Mouse (Mus musculus) C2C12 (cell line): ENCODE measurements around the gene Paqr5.

Source experiments
- CEBPB ChIP-seq: IDR thresholded peaks from one replicate; pipeline ENCODE4 v1.6.1; 2011; ENCODE audit warnings: low read depth, mild to moderate bottlenecking, control low read depth, moderate library complexity
- CTCF ChIP-seq: IDR thresholded peaks from one replicate; pipeline ENCODE4 v1.5.1; 2011; ENCODE audit not compliant: control insufficient read depth, insufficient read depth, insufficient read length
- MAX ChIP-seq: IDR thresholded peaks from one replicate; pipeline ENCODE4 v1.6.1; 2011; ENCODE audit warnings: mild to moderate bottlenecking, control low read depth
- MYOD1 ChIP-seq: IDR thresholded peaks from one replicate; pipeline ENCODE4 v1.6.1; 2011; ENCODE audit warnings: low read depth; ENCODE audit not compliant: control insufficient read depth, insufficient read length
- USF1 ChIP-seq: IDR thresholded peaks from one replicate; pipeline ENCODE4 v1.6.1; 2011; ENCODE audit warnings: low read depth, mild to moderate bottlenecking, control low read depth, moderate library complexity

DNA sequence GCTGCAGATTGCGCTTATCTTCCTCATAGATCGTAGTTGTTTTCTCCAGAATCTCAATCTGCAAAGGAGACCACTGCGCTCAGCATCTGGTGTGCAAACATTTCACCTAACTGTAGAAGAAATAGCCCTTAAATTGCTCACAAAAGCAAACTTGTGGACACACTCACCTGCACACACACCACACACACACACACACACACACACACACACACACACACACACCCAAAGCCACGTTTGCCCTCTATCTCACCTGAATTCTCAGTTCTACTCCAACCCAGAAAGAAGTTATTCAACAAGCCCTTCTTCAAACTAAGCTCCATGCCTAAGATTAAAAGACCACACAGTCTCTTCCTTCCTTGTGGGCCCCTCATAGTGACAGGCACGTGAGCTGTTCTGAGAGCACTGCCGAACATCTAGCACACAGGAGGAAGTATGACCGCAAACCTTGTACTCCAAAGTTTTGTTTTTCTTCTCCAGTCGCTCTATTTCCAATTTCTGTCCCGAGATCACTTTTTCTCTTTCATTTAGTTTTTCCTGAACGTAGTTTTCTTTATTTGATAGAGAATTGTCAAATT, 101.5 kb downstream of the Paqr5 start:
- TF ChIP-seq CTCF (no peak), CEBPB (no peak), MYOD1 (no peak), MAX (no peak), USF1 (no peak)
